Mouse (Mus musculus): ENCODE results near the gene Ttyh1. TPM values are rescaled to one million over a fixed set of nuclear protein-coding genes. Genes with fewer than 3 reads are reported as not detected.
A peak's percentile ranks its signal among the peaks of the same experiment; 100 is the strongest.

The Ttyh1 gene
- total RNA-seq, 2 experiments from 2014 or later = not detected

DNA sequence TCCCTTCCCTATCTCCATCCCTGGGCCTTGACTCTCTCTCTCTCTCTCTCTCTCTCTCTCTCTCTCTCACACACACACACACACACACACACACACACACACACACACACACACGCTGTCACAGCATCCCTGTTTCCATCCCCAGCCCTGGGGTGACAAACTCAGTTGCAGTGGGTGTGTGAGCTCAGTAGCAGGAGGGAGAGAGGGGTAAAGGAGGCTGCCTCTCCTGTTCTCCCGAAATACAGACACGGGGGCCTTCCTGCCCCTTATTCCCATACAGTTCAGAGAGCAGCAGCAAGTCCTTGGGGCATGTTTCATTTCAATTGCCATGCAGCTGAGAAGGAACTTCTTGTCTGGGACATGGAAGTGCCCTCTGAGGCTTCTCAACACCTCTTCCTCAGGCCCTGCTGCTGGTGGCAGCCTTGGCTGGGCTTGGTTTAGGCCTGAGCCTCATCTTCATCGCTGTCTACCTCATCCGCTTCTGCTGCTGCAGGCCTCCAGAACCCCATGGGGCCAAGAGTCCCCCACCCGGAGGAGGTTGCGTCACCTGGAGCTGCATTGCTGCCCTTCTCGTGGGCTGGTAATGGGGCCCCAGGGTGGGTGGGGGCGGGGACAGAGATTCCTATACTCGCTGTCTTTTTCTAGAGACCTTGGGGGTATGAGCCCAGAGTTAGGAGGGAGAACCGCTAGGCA lies 3.0 kb downstream of the Ttyh1 start:
- no peak for ATAC-seq (ENCODE audit: poor library complexity, severe bottlenecking)

DNA sequence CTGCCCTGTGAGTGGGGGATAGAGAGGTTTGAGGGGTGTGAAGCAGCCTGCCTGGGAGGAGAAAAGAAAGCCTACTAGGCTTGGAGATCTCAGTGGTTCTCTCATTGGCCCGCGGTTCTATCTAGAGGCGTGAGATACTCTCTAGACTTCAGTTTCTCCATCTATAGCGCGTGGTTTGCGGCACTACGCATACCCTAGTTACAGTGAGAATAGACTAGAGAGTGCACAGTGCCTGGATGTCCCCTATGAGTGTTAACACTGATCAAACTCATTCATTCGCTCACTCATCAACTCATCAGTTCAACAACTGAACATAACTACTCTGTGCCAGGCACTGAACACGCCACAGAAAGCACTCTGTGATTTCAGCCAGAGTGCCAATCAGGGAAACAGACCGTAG lies 3.6 kb downstream of the Ttyh1 start:
- no peak for ATAC-seq (ENCODE audit: poor library complexity, severe bottlenecking)

DNA sequence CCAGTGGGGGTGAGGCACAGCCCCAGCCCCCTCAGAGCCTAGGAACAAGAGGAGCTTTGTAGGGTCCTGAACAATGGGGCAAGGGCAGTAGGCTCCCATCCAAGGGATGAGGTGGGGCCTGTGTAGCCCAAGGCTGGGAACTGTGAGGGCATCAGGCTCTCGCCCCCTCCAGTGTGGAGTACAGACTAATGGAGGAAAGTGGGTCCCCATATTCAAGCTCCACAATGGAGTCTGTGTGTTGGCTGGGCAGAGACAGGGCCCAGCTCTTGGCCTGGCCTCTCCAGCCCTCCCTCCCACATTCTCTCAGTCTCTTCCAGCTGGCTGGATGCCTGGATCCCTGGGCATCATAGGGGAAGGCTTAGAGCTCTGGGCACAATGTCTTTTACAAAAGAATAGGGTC lies 4.5 kb downstream of the Ttyh1 start:
- ATAC-seq (ENCODE audit: poor library complexity, severe bottlenecking) = no peak

DNA sequence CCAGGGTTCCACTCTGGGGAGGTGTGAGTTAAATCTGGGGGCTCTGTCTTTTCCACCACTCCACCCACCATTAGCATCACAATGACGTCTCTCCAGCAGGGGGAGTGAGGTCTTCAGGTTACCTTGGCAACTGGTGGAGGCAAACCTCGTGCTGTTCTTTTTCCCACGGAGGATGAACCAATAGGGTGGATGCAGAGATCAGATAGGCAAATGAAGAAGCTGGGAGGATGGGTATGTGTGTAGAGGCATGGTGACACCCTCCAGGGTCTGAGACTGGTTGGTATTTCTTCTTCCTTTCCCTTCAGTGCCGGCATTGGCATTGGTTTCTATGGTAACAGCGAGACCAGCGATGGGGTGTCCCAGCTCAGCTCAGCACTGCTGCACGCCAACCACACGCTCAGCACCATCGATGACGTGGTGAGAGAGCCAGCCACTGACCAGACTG lies 5.1 kb downstream of the Ttyh1 start:
- peak; percentile 58 for ATAC-seq (ENCODE audit: poor library complexity, severe bottlenecking)

DNA sequence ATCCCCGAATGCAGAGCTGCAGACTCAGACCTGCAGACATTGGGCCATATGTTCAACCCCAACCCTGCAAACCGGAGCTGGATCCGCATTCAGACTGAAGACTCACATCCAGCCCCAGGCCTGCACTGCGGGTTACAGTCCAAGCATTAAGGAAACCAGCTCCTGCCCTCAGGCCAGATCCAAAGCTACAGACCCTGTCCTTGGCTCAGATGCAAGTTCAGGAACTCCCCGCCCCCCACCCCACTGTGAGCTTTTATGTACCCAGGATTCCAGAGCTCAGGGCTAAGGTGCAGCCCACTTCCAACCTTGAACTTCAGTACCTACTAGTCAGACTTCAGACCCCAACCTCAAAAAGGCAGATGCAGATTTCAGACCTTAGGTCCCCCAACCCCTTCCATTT lies 5.6 kb downstream of the Ttyh1 start:
- ATAC-seq (ENCODE audit: poor library complexity, severe bottlenecking) = no peak

DNA sequence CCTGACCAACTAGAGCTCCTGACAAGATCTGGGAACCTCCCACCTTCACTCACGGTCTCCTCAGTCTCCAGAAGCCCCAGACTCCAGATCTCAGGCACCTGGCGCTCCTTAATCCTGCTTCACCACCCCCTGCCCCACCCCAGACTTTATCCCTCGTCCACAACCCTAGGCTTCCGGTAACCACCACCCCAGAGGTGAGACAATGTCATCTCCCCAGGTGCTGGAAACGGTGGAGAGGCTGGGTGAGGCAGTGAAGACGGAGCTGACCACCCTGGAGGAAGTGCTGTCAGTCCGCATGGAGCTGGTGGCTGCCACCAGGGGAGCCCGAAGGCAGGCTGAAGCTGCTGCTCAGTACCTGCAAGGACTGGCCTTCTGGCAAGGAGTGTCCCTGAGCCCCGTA lies 6.1 kb downstream of the Ttyh1 start:
- ATAC-seq (ENCODE audit: poor library complexity, severe bottlenecking) = no peak

DNA sequence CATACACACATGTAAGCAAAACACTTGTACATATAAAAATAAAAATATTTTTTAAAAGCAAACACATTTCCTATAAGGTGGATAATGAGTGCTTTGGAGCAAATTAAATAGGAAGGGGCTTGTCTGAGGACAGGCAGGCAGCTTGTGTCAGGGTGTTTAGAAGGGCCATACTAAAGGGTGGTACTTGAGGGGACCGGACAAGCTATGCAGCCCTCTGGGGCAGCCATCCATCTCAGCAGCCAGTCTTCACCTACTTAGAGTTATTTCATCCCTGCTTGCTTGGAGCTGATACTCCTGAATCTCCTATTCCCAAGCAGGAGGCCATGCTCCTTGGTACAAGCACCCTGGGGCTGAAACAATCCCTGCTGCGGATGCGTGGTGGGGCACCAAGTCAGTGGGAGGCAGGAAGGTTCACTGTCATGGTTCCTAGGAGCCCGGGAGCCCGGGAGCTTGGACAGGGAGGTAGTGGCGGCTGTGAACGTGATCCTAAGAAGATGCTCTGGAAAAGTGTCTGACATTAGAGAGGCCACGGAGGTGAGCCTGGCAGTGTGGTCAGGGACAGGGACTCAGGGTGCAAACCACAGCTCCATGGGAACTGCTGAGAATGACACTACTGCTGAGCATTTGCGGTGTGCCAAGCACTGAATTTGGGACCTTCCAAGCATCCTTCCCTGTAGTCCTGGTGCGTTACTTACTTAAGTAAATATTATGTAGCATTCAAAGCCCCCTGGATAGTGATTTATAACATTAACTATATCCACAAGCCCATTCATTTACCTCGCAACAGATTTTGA lies 8.0 kb downstream of the Ttyh1 start:
- ATAC-seq (ENCODE audit: poor library complexity, severe bottlenecking) = no peak

DNA sequence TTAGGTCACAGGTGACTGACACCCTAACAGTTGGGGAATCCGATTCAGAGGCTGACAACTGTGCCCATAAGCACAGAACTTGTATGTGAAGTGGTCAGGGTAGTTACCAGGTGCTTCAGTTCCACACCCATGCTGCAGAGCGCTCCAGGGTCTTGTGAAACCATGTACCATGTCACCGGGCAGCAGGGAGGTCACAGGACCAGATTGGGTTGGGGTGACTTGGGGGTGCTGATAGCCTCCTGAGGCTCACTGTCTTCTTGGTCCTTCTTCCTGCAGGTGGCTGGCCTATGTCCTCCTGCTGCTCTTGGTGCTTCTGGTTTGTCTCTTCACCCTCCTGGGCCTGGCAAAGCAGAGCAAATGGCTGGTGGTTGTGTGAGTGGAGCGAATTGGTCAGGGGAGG lies 8.7 kb downstream of the Ttyh1 start:
- ATAC-seq (ENCODE audit: poor library complexity, severe bottlenecking) = no peak

DNA sequence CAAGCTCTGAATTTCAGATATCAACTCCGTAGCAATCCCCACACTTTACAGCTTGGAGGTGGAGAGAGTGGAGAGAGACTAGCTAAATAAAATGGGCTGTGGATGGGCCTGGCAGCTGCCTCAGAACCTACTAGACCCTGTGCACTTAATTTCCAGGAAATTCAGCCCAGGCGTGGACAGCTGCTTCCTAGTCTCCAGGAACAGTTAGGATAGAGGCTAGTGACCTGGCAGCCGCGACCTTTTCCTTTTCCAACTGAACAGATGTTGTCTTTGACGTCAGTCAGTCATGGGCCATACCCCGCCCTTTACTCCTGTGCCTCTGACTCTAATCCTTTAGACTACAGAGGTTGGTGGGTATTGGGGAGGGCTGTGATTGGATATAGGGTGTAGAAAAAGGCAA lies 9.7 kb downstream of the Ttyh1 start:
- no peak for ATAC-seq (ENCODE audit: poor library complexity, severe bottlenecking)

DNA sequence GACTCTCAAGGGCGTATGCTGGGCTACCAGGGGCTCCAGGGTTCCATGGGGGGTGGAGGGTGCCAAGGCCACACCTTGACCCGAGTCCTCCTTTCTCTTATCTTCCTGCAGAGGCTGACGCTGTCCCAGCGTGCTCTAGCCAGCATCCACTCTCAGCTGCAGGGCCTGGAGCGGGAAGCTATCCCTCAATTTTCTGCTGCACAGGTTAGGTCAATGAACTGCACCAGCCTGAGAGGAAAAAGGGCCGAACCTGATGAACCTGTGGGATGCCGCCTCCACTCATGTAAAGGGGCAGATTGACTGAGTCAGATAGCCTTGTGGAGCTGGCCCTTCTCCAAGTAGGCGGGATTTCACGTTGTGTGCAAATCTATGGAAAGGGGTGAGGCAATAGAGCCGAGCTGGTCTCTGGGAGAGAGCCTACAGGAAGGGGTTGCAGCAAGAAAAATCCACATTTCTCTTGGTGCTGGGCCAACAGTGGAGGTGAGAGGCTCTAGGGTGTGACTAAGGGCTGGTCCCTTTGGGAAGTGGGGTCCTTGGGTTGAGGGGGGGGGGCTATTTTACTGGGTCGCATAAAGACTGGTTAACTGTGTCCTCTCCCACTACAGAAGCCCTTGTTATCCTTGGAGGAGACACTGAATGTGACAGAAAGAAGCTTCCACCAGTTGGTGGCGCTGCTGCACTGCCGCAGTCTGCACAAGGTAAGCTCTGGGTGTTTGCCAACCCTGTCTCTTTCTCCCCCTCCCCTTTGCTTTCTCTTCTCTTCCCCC lies 11.7 kb downstream of the Ttyh1 start:
- peak; percentile 94 for ATAC-seq (ENCODE audit: poor library complexity, severe bottlenecking)

DNA sequence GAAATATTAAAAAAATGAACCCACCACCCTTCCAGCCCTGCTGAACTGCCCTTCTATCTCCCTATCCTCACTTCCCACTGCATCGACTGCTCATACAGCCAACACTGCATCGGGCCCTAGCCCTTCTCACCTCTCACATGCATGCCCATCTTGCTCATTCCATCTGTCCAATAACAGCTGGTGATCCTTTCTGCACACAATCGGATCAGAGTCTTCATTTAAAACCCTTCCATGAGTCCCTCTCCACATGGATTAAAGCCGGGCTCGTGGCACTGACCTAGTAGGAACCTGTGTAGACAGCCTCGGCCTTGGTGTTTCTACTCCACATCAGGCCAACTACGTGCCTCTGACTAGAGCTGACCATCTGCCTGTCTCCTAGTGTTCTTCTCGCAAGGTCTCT lies 12.8 kb downstream of the Ttyh1 start:
- no peak for ATAC-seq (ENCODE audit: poor library complexity, severe bottlenecking)

DNA sequence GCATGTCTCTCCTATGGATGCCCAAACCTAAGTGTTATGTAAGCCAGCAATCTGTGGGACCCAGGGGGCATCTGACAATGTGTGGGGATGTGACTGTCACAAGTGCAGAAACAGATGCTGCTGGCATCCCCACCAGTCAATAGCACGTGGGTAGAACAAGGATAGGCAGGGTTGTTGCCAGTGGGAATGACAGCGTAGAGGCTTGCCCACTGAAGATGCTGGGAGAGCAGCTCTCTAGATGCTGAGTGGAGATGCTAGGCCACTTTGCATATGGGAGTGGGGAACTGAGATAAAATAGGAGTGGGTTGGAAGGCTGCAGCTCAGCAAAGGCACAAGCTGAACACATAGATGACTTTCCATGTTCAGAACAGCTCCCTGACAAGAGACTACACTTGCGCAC lies 13.4 kb downstream of the Ttyh1 start:
- no peak for ATAC-seq (ENCODE audit: poor library complexity, severe bottlenecking)

DNA sequence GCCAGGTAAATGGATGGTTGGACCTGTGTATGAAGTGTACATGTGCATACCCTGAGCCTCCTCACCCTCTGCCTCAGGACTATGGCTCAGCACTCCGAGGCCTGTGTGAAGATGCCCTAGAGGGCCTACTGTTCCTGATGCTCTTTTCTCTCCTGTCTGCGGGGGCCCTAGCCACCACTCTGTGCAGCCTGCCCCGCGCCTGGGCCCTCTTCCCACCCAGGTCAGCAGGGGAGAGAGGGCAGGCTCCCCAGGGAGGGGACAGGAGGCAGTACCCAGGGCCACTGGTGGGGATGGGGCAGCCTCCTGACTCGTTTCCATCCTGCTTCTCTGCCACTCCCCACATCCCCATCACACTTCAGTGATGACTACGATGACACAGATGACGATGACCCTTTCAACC lies 13.8 kb downstream of the Ttyh1 start:
- no peak for ATAC-seq (ENCODE audit: poor library complexity, severe bottlenecking)

DNA sequence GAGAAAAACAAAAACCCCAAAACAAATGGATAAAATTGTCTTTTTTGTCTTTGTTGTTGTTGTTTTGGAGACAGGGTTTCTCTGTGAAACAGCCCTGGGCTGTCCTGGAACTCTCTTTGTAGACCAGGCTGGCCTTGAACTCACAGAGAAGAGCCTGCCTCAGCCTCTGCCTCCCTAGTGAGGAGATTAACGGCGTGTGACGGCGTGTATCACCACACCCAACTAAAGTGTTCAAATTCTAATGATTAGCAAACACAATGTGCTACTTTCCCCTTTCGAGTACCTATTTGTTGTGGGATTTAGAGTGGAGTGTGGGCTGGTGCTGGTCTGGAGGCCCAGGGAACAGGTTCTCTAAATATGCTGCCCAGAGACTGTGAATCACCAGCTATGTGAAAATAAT lies 15.7 kb downstream of the Ttyh1 start:
- ATAC-seq (ENCODE audit: poor library complexity, severe bottlenecking) = no peak

DNA sequence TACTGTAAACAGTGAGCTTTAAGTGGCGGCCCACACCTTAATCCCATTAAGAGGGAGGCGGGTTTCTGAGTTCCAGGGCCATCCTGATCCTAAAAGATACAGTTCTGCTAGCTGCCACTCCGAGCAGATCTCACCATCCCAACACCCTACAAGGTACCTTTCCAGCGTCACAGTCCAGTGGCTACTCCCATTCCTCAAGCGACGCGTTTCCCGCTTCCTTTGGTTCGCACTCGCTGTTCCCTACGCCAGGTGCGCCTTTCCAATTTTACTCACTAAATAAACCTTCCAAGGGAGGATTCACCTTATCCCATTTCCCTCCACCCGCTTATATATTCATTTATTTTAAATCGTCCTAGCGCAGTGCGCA lies 17.2 kb downstream of the Ttyh1 start:
- no peak; the same call in 1 of the 2 replicates for ATAC-seq (ENCODE audit: poor library complexity, severe bottlenecking)

DNA sequence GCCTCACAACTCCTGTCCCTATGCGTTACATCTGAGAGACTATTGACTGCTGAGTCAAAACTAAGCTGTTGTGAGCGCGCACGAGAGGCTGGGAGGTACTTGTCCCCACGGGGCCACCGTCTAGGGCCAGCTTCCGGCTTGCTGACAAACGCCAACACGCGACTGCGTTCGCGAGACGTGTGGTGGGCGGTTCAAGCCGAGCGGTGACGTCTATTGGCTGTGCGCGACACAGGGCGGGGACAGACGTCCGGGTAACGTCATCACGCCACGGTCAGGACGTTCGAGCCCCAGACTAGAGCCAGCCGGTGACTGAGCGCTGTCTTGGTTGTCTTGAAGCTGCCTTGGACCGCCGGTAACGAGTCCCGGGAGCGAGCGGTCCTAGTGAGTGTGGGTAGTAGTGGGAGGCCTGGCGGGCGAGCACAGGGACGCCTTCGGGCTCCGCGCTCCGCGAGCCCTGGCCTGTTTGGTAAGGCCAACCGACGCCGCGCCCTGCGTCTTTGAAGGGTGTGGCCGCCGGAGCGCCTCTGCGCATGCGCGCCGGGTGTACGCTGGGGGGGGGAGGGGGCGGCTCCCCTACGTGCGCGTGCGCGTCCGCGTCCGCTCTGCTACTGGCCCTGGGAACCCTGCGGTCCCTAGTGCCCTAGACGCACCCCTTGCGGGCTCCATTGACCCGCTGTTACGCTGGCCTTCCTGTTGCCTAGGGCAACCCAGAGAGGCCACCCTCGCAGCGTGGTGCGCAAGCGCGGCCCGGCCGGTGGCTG lies 17.7 kb downstream of the Ttyh1 start, which contains the start of gene Leng8:
Gene Leng8, plus strand, starts transcription at position 269 of the 761 bp plus-strand sequence.
- ATAC-seq (ENCODE audit: poor library complexity, severe bottlenecking) = peak; percentile 95

DNA sequence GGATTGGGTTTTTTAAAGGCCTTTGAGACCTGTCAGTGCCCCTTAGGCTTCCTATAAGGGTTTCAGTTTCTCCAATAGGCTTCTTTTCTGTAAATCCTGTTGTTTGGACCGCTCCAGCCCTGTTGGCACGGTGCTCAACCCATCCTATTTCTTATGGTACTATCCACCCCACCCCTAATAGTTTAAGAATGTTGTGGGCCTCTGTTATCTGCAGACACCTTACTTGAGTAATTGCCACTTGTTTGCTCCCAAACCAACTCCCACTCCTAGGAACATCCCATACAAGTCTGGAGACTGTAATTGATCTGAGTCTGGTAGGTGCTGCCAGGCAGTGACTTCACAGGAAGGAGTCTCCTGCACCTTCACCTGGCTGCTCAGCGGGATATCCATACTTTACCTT lies 18.5 kb downstream of the Ttyh1 start:
- no peak for ATAC-seq (ENCODE audit: poor library complexity, severe bottlenecking)

DNA sequence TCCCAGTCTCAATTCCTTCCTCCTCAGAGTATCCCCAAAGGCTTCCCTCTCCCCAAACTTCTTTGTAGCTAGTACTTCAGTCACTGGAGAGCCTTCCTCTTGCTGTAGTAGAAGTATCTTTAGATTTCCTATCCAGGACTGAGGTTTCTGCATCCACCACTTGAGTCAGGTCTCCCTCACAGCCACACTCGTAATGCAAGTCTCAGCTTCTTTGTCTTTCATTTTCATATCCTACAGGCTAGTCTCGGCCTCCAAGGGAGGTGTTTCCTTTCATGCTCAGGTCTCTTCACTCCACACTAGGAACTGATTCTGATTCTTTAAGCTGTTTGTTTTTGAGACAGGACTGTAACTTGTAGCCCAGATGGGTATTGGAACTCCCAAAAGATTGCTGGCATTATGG lies 19.0 kb downstream of the Ttyh1 start:
- no peak for ATAC-seq (ENCODE audit: poor library complexity, severe bottlenecking)

DNA sequence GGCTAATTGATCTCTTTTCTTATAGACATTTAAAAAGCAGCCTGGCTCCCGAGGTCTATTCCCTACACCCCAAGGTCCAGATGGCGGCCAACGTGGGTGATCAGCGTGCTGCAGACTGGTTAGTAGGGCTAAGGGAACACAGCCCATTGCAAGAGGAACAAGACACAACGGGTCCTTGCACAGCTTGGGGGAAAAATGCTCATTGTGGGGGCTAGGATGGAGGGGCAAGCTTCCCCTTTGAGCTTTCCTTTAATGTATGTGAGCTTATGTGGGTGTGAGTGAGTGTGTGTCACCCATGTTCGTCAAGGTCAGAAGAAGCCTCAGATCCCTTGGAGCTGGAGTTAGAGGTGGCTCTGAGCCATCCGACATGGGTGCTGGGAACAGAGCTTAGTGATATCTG lies 19.5 kb downstream of the Ttyh1 start:
- ATAC-seq (ENCODE audit: poor library complexity, severe bottlenecking) = no peak

DNA sequence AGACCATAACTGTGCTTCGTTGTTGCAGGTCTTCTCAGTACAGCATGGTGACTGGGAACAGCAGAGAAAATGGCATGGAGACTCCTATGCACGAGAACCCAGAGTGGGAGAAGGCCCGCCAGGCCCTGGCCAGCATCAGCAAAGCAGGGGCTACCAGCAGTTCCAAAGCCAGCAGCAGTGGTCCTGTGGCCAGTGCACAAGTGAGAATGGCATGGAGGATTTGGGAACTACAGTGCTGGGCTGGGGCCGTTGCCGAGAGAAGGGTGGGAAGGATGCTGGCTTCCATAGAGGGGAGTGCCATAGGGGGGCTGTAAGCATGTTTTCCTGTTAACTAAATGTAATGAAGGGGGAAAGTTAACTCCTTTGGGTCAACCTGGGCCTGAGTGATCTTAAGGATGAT lies 20.2 kb downstream of the Ttyh1 start:
- ATAC-seq (ENCODE audit: poor library complexity, severe bottlenecking) = no peak
